Mouse (Mus musculus): Measurements from ENCODE around the gene Gm36079. TPM values are rescaled to one million over a fixed set of nuclear protein-coding genes. Genes with fewer than 3 reads are reported as not detected.
"Not testable (repeated sequence)": the region's sequence is repeated elsewhere in the genome, so short reads cannot be mapped to it uniquely, and the experiment has no call there.

Gene Gm36079
- total and polyA plus RNA-seq, 3 experiments = not detected

DNA sequence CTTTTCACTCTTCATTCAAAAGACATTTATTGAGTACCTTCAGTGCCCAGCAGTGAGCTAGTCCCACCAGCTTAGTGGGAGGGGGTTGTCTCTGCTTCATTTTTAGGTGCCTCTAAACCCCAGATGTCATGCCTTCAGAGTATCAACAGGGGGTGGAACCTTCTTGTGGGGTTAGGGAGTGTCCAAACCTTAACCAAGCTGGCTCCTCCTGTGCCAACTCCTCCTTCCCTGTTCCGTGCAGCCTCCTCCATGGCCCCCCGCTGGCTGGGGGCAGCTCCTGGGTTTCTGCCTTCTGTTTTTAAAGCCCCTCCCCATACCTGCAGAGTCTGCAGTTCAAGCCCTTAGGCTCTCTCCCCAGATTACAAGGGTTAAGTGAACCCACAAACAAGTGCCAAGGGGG lies 21.4 kb upstream of the Gm36079 start:
- not testable (repeated sequence) for H3K79me2 ChIP-seq (ENCODE audit: control insufficient read depth, insufficient read depth, low read length, poor library complexity); DNase-seq (ENCODE audit: low read depth, low spot score); H3K9me3 ChIP-seq (replicated peaks; ENCODE audit: insufficient read depth, low read length); H3K4me3 ChIP-seq (ENCODE audit: control insufficient read depth in 1 of 2, insufficient read depth in 1 of 2, low read depth in 2 of 2, low read length in 2 of 2); H3K27me3 ChIP-seq (ENCODE audit: control insufficient read depth in 1 of 2, insufficient read depth in 2 of 2, low read length in 2 of 2); H3K9ac ChIP-seq (ENCODE audit: control insufficient read depth, low read depth, low read length, poor library complexity, severe bottlenecking); H3K27ac ChIP-seq (ENCODE audit: control insufficient read depth, low read depth, low read length); H3K4me1 ChIP-seq (ENCODE audit: control insufficient read depth in 1 of 2, insufficient read depth in 2 of 2, low read length in 2 of 2); H3K36me3 ChIP-seq (ENCODE audit: control insufficient read depth in 1 of 2, insufficient read depth in 2 of 2, low read length in 2 of 2)

DNA sequence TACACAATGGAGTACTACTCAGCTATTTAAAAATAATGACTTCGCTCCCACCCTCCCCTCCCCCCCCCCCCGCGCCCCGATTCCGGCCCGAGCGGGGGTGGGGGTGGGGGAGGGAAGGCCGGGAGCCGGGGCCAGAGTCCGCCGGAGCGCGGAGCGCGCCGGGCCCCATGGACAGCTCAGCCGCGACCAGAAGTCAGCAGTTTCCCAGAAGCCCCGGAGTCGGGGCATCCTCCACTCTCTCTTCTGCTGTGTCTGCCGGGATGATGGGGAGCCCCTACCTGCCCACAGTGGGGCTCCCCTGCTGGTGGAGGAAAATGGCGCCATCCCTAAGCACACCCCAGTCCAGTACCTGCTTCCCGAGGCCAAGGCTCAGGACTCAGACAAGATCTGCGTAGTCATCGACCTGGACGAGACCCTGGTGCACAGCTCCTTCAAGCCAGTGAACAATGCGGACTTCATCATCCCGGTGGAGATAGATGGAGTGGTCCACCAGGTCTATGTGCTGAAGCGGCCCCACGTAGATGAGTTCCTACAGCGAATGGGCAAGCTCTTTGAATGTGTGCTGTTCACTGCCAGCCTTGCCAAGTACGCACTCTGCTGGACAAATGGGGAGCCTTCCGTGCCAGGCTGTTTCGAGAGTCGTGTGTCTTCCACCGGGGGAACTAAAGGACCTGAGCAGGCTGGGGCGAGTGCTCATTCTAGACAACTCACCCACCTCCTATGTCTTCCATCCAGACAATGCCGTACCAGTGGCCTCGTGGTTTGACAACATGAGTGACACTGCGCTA lies 19.8 kb upstream of the Gm36079 start:
- not testable (repeated sequence) for H3K27ac ChIP-seq (ENCODE audit: control insufficient read depth, low read depth, low read length); H3K36me3 ChIP-seq (ENCODE audit: control insufficient read depth in 1 of 2, insufficient read depth in 2 of 2, low read length in 2 of 2); H3K4me1 ChIP-seq (ENCODE audit: control insufficient read depth in 1 of 2, insufficient read depth in 2 of 2, low read length in 2 of 2); H3K9ac ChIP-seq (ENCODE audit: control insufficient read depth, low read depth, low read length, poor library complexity, severe bottlenecking); H3K4me3 ChIP-seq (ENCODE audit: control insufficient read depth in 1 of 2, insufficient read depth in 1 of 2, low read depth in 2 of 2, low read length in 2 of 2); H3K9me3 ChIP-seq (replicated peaks; ENCODE audit: insufficient read depth, low read length); H3K27me3 ChIP-seq (ENCODE audit: control insufficient read depth in 1 of 2, insufficient read depth in 2 of 2, low read length in 2 of 2); DNase-seq (ENCODE audit: low read depth, low spot score); H3K79me2 ChIP-seq (ENCODE audit: control insufficient read depth, insufficient read depth, low read length, poor library complexity)

DNA sequence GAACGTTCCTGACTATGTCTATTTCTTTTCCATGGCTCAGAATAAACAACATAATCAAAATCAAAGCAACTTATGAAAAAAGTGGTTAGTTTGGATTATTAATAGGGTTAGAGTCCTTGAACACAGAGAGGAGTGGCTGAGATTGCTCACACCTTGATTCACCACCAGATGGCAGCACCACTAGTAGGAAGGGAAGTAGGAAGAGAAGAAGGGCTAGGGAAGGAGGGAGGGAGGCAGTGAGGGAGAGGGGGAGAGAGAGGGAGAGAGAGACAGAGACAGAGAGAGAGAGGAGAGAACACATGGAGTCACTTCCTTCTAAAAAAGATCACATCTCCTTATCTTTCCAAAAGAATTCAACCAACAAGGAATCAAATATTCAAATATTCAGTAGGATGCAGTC lies 14.3 kb upstream of the Gm36079 start:
- H3K9ac ChIP-seq (ENCODE audit: control insufficient read depth, low read depth, low read length, poor library complexity, severe bottlenecking); H3K36me3 ChIP-seq (ENCODE audit: control insufficient read depth in 1 of 2, insufficient read depth in 2 of 2, low read length in 2 of 2); H3K4me3 ChIP-seq (ENCODE audit: control insufficient read depth in 1 of 2, insufficient read depth in 1 of 2, low read depth in 2 of 2, low read length in 2 of 2); H3K79me2 ChIP-seq (ENCODE audit: control insufficient read depth, insufficient read depth, low read length, poor library complexity); H3K27ac ChIP-seq (ENCODE audit: control insufficient read depth, low read depth, low read length); H3K9me3 ChIP-seq (replicated peaks; ENCODE audit: insufficient read depth, low read length); H3K4me1 ChIP-seq (ENCODE audit: control insufficient read depth in 1 of 2, insufficient read depth in 2 of 2, low read length in 2 of 2); H3K27me3 ChIP-seq (ENCODE audit: control insufficient read depth in 1 of 2, insufficient read depth in 2 of 2, low read length in 2 of 2): not testable (repeated sequence)
- DNase-seq (ENCODE audit: low read depth, low spot score) = peak; percentile 8

GRCm38 (mm10) chr13:120037881-120038280 lies 11.1 kb upstream of the Gm36079 start:
- not testable (repeated sequence) for H3K27ac ChIP-seq (ENCODE audit: control insufficient read depth, low read depth, low read length); H3K9me3 ChIP-seq (replicated peaks; ENCODE audit: insufficient read depth, low read length); H3K36me3 ChIP-seq (ENCODE audit: control insufficient read depth in 1 of 2, insufficient read depth in 2 of 2, low read length in 2 of 2); H3K4me1 ChIP-seq (ENCODE audit: control insufficient read depth in 1 of 2, insufficient read depth in 2 of 2, low read length in 2 of 2); DNase-seq (ENCODE audit: low read depth, low spot score); H3K4me3 ChIP-seq (ENCODE audit: control insufficient read depth in 1 of 2, insufficient read depth in 1 of 2, low read depth in 2 of 2, low read length in 2 of 2); H3K9ac ChIP-seq (ENCODE audit: control insufficient read depth, low read depth, low read length, poor library complexity, severe bottlenecking); H3K27me3 ChIP-seq (ENCODE audit: control insufficient read depth in 1 of 2, insufficient read depth in 2 of 2, low read length in 2 of 2); H3K79me2 ChIP-seq (ENCODE audit: control insufficient read depth, insufficient read depth, low read length, poor library complexity)

- H3K27me3 ChIP-seq (ENCODE audit: control insufficient read depth in 1 of 2, insufficient read depth in 2 of 2, low read length in 2 of 2); DNase-seq (ENCODE audit: low read depth, low spot score); H3K9ac ChIP-seq (ENCODE audit: control insufficient read depth, low read depth, low read length, poor library complexity, severe bottlenecking): not testable (repeated sequence)
These were observed 9.8 kb upstream of the Gm36079 start for GRCm38 (mm10) chr13:120036577-120037115.

GRCm38 (mm10) chr13:120035151-120035550 lies 8.3 kb upstream of the Gm36079 start:
- H3K4me3 ChIP-seq (ENCODE audit: control insufficient read depth in 1 of 2, insufficient read depth in 1 of 2, low read depth in 2 of 2, low read length in 2 of 2); DNase-seq (ENCODE audit: low read depth, low spot score); H3K9ac ChIP-seq (ENCODE audit: control insufficient read depth, low read depth, low read length, poor library complexity, severe bottlenecking); H3K4me1 ChIP-seq (ENCODE audit: control insufficient read depth in 1 of 2, insufficient read depth in 2 of 2, low read length in 2 of 2); H3K36me3 ChIP-seq (ENCODE audit: control insufficient read depth in 1 of 2, insufficient read depth in 2 of 2, low read length in 2 of 2); H3K27ac ChIP-seq (ENCODE audit: control insufficient read depth, low read depth, low read length); H3K9me3 ChIP-seq (replicated peaks; ENCODE audit: insufficient read depth, low read length); H3K79me2 ChIP-seq (ENCODE audit: control insufficient read depth, insufficient read depth, low read length, poor library complexity); H3K27me3 ChIP-seq (ENCODE audit: control insufficient read depth in 1 of 2, insufficient read depth in 2 of 2, low read length in 2 of 2): not testable (repeated sequence)

More at GRCm38 (mm10) chr13:120036577-120037115, 9.8 kb upstream of the Gm36079 start:
- H3K79me2 ChIP-seq (ENCODE audit: control insufficient read depth, insufficient read depth, low read length, poor library complexity); H3K4me3 ChIP-seq (ENCODE audit: control insufficient read depth in 1 of 2, insufficient read depth in 1 of 2, low read depth in 2 of 2, low read length in 2 of 2); H3K27ac ChIP-seq (ENCODE audit: control insufficient read depth, low read depth, low read length); H3K4me1 ChIP-seq (ENCODE audit: control insufficient read depth in 1 of 2, insufficient read depth in 2 of 2, low read length in 2 of 2); H3K36me3 ChIP-seq (ENCODE audit: control insufficient read depth in 1 of 2, insufficient read depth in 2 of 2, low read length in 2 of 2); H3K9me3 ChIP-seq (replicated peaks; ENCODE audit: insufficient read depth, low read length): not testable (repeated sequence)

- not testable (repeated sequence) for H3K27me3 ChIP-seq (ENCODE audit: control insufficient read depth in 1 of 2, insufficient read depth in 2 of 2, low read length in 2 of 2); H3K79me2 ChIP-seq (ENCODE audit: control insufficient read depth, insufficient read depth, low read length, poor library complexity); H3K4me1 ChIP-seq (ENCODE audit: control insufficient read depth in 1 of 2, insufficient read depth in 2 of 2, low read length in 2 of 2); H3K4me3 ChIP-seq (ENCODE audit: control insufficient read depth in 1 of 2, insufficient read depth in 1 of 2, low read depth in 2 of 2, low read length in 2 of 2); H3K36me3 ChIP-seq (ENCODE audit: control insufficient read depth in 1 of 2, insufficient read depth in 2 of 2, low read length in 2 of 2); H3K27ac ChIP-seq (ENCODE audit: control insufficient read depth, low read depth, low read length); DNase-seq (ENCODE audit: low read depth, low spot score); H3K9ac ChIP-seq (ENCODE audit: control insufficient read depth, low read depth, low read length, poor library complexity, severe bottlenecking); H3K9me3 ChIP-seq (replicated peaks; ENCODE audit: insufficient read depth, low read length)
These were observed 7.8 kb upstream of the Gm36079 start for GRCm38 (mm10) chr13:120034637-120035036.

Data from MEL (cell line).